Mouse (Mus musculus) liver, adult 2 months (tissue): ENCODE measurements at regions not wholly inside any gene's neighbourhood (a gene's known extent, or its start where the extent isn't known, plus 50 kb on each side); places are given as distances from the start of the nearest gene placed in this dataset.

Experiments used
- DNase-seq: peaks from one replicate; pipeline ENCODE4 v3.0.0-alpha.2; 2011; ENCODE audit warnings: low read depth, low spot score; ENCODE audit errors: extremely low read depth
- H3K27ac ChIP-seq: fragments of 200-500 bp; replicated peaks from 2 replicates; pipeline ENCODE4 v1.5.1; 2012; ENCODE audit warnings: low read depth, mild to moderate bottlenecking, control low read depth, inconsistent platforms, low read length; ENCODE audit not compliant: insufficient read depth
- H3K27me3 ChIP-seq: fragments of 200-500 bp; 2 replicates; pipeline ENCODE4 v1.6.1; 2012; ENCODE audit warnings: mild to moderate bottlenecking, moderate library complexity, low read length, inconsistent platforms; ENCODE audit not compliant: control insufficient read depth, insufficient read depth
- H3K36me3 ChIP-seq: fragments of 200-500 bp; 2 replicates; pipeline ENCODE4 v1.6.1; 2012; ENCODE audit warnings: low read length, inconsistent platforms; ENCODE audit not compliant: control insufficient read depth, insufficient read depth
- H3K4me1 ChIP-seq: fragments of 200-500 bp; 2 replicates; pipeline ENCODE4 v1.6.1; 2011; ENCODE audit warnings: low read length; ENCODE audit not compliant: control insufficient read depth, insufficient read depth
- H3K4me3 ChIP-seq: fragments of 200-500 bp; 2 replicates; pipeline ENCODE4 v1.5.1; 2011; ENCODE audit warnings: low read depth, mild to moderate bottlenecking, control low read depth, low read length, moderate library complexity; ENCODE audit not compliant: insufficient read depth
- H3K79me2 ChIP-seq: fragments of 200-500 bp; 2 replicates; pipeline ENCODE4 v1.6.1; 2012; ENCODE audit warnings: inconsistent platforms, mild to moderate bottlenecking, low read length, moderate library complexity; ENCODE audit not compliant: control insufficient read depth, insufficient read depth
- H3K9ac ChIP-seq: fragments of 200-500 bp; 2 replicates; pipeline ENCODE4 v1.6.1; 2012; ENCODE audit warnings: low read depth, mild to moderate bottlenecking, control low read depth, inconsistent platforms, low read length
- CTCF ChIP-seq: fragments of 200-500 bp; IDR thresholded peaks from 2 replicates; pipeline ENCODE4 v1.5.1; 2011; ENCODE audit warnings: low read depth, low read length, control low read depth
- POLR2A ChIP-seq: fragments of 200-500 bp; IDR thresholded peaks from 2 replicates; pipeline ENCODE4 v1.6.1; 2011; ENCODE audit warnings: low read length, control low read depth; ENCODE audit not compliant: insufficient read depth; ENCODE audit errors: extremely low read depth
- WGBS: fragments of 180-500 bp; shearing (Covaris S2); methylation state at CpG from one replicate; pipeline ENCODE4 v1.1.7; 2018; 5-methylcytosine and 5-hydroxymethylcytosine counted together

DNA sequence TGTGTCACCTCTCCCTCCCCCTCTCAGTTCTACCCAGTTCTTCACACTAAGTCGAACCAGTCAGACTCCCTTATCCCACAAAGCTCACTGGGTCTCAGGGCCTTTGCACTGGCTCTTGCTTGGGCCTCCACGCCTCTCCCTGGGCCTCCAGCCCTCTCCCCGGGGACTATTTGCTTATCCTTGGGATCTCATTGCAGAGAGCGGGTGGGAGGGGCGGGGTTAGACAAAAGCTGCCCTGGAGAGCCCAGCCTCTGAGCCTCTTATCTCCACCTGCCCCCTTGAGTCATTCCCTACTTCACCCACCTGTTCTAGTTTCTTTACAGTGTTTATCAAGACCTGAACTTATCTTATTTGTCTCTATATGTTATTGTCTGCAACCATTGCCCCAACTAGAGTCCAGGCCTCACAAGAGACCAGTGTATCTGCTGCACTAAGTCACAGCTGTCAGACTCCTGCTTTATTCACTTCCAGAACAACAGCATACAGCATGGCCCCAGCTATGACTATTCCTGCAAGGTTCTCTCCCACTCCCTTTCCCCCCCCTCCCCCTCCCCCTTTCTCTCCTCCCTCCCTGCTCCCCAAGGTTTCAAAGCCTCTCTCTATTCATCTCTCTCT lies 450.7 kb downstream of the Wdr11 start:
- Histone ChIP-seq H3K27ac (no peak overlapping the region), H3K4me3 (no peak overlapping the region), H3K36me3 (no peaks in the 10 kb centered on the region), H3K27me3 (no peaks in the 10 kb centered on the region), H3K79me2 (no peaks in the 10 kb centered on the region), H3K4me1 (no peaks in the 10 kb centered on the region), H3K9ac (no peak overlapping the region)
- no peak for DNase-seq
- WGBS, result 73% methylated on average over 5 of the region's 5 CpGs
- no peak for TF ChIP-seq POLR2A
- no peak for TF ChIP-seq CTCF

DNA sequence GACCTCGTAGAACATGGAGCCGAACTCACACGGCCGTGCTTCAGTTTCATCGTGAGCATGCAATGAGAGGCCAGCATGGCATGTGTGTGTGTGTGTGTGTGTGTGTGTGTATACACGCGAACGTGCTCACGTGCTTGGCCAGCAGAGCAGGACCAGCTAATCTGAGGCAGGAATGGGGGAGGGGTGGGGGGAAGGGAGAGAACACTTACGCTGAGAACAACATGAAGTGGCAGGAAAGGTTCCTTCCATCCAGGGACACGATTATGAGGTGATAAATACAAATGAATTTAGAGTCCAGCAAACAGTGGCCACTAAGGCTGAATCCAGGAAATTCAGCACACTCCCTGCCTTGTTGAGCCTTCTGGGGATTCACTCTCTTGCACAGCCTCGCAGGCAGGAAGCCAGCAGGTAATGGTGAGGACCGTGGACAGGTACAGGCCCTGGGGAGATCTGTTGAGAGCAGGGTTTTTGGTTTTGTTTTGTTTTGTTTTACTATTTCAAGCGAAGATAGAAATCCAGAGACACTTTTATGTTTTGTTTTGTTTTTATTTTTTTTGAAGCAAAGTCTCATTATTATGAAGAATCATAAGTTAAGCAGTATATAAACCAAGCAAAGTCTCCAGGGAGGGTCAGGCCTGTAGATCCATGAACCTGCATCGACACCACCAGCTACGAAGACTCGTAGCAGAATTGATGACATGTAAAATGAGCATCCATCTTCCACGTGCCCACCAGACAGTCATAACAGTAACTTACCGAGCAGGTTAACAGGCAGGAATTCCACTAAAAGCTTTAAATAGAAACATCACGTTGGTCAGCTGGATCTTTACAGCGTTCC lies 452.0 kb downstream of the Wdr11 start:
- no peaks in the 10 kb centered on the region for H3K36me3 ChIP-seq
- H3K27me3 ChIP-seq, result no peaks in the 10 kb centered on the region
- TF ChIP-seq POLR2A (no peak), CTCF (no peak)
- H3K4me1 ChIP-seq, result no peaks in the 10 kb centered on the region; the same call in 1 of the 2 replicates
- H3K4me3 ChIP-seq, result no peak overlapping the region
- 81% methylated on average over 21 of the region's 21 CpGs for WGBS
- H3K27ac ChIP-seq, result no peak overlapping the region
- H3K79me2 ChIP-seq, result no peaks in the 10 kb centered on the region
- DNase-seq, result no peak
- H3K9ac ChIP-seq, result no peak overlapping the region

DNA sequence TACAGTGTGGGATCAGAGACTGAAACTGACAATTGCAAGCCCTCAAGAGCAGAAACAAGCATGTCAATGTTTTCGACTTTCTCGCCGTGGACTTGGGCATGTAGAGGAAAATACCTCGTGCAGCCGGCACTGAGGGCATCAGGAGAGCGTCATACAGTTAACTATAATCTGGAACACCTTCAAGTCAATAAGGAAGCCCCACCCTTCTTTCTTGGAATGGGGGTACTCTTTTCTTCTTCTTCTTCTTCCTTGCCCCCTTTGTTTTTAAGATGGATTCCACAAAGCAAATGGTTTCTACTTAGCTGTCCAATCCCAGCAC lies 452.5 kb downstream of the Wdr11 start:
- no peaks in the 10 kb centered on the region for H3K27me3 ChIP-seq

DNA sequence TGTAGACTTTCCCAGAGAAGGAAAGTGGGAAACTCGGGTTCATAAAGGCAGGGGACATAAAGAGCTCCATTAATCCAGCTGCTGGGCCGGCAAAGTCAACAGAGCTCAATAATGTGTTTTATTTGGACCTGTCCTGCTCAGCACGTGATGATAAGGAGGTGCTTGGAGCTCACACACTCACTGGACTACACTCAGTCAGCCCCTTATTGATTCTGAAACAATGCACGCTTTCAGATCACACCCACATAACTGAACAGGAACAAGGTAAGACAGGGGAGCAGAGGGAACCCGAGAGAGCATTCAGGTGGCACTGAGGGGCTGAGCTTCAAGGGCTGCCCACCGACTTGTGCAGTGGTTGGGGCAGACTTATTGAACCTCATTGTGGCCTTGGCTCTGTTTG lies 452.9 kb downstream of the Wdr11 start:
- Histone ChIP-seq H3K36me3 (no peaks in the 10 kb centered on the region), H3K79me2 (no peaks in the 10 kb centered on the region), H3K4me1 (no peaks in the 10 kb centered on the region; the same call in 1 of the 2 replicates), H3K4me3 (no peak overlapping the region), H3K27me3 (no peaks in the 10 kb centered on the region), H3K9ac (no peak overlapping the region), H3K27ac (no peak overlapping the region)
- DNase-seq, result peak; percentile 4
- TF ChIP-seq CTCF (no peak), POLR2A (no peak)
- 38% methylated on average over 6 of the region's 6 CpGs for WGBS

More for the DNA sequence above, 452.5 kb downstream of the Wdr11 start:
- TF ChIP-seq CTCF (no peak), POLR2A (no peak)
- Histone ChIP-seq H3K27ac (no peak overlapping the region), H3K9ac (no peak overlapping the region), H3K36me3 (no peaks in the 10 kb centered on the region), H3K4me1 (no peaks in the 10 kb centered on the region; the same call in 1 of the 2 replicates), H3K79me2 (no peaks in the 10 kb centered on the region), H3K4me3 (no peak overlapping the region)
- no peak for DNase-seq
- 87% methylated on average over 6 of the region's 6 CpGs for WGBS

DNA sequence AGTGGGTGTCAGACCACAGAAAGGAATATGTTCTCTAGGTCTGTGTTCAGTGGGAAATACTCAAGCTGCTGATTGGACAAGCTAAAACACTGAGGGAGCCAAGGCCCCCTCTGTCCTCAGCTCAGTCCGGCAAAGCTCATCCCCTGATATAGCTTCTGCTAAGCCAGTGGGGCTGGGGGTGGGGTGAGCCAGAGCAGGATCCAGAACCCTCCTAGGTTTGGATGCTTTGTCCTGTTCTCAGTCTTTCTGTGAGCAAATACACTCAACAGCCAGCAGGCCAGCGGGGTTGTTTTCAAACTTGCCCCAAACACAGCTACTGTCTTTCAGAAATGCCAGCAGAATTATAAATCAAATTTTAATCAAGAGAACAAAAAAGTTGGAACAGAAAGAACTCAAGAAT lies 454.4 kb downstream of the Wdr11 start:
- Histone ChIP-seq H3K27me3 (no peaks in the 10 kb centered on the region), H3K4me1 (no peaks in the 10 kb centered on the region; the same call in 1 of the 2 replicates), H3K36me3 (no peaks in the 10 kb centered on the region), H3K4me3 (no peak overlapping the region), H3K79me2 (no peaks in the 10 kb centered on the region), H3K27ac (no peak overlapping the region), H3K9ac (no peak overlapping the region)
- no peak for DNase-seq
- TF ChIP-seq POLR2A (no peak), CTCF (no peak)
- 91% methylated on average over 2 of the region's 2 CpGs for WGBS

DNA sequence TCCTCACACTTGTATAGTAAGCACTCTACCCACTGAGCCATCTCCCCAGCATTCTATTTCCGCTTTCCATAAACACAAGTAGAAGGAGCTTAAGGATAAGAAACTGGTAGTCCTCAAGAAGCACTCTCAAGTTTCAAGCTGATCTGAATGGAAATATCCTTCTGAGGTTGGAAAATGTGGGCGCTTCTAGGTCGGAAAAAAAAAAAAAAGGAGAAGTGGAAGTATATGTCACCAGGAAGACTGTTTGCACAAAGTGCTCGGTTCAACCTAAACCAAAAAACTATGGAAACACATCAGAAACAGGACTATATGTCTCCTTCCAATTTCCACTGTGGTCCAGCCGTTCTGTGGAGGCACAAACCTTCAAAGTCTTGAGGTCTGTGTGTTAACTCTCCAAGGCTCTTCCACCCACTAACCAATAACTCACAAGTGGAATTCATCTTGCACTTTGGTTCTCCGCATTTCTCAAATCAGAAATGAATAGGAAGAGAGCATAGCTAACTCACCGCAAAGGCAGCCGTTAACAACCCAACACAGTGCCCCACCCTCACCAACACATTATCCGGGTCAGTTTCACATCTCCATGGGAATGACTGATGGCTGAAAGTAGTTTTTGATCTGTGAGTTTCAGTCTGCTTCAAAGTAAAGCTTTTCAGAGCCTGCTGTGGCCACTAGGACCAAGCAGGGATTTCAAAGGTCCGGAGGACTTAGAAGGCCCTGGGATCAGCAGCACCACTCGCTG lies 455.8 kb downstream of the Wdr11 start:
- H3K79me2 ChIP-seq, result no peaks in the 10 kb centered on the region
- no peaks in the 10 kb centered on the region for H3K36me3 ChIP-seq
- no peak for TF ChIP-seq POLR2A
- TF ChIP-seq CTCF, result no peak
- 81% methylated on average over 11 of the region's 11 CpGs for WGBS
- no peak overlapping the region for H3K9ac ChIP-seq
- no peaks in the 10 kb centered on the region; the same call in 1 of the 2 replicates for H3K4me1 ChIP-seq
- H3K4me3 ChIP-seq, result no peak overlapping the region
- H3K27ac ChIP-seq, result no peak overlapping the region
- no peaks in the 10 kb centered on the region for H3K27me3 ChIP-seq
- DNase-seq, result no peak
